Mouse (Mus musculus): ENCODE data around the gene Rpgrip1l. TPM values are rescaled to one million over a fixed set of nuclear protein-coding genes. Genes with fewer than 3 reads are reported as not detected.

Rpgrip1l gene
- total RNA-seq, 2 experiments from 2014 or later = 5.5 to 7.0 TPM

DNA sequence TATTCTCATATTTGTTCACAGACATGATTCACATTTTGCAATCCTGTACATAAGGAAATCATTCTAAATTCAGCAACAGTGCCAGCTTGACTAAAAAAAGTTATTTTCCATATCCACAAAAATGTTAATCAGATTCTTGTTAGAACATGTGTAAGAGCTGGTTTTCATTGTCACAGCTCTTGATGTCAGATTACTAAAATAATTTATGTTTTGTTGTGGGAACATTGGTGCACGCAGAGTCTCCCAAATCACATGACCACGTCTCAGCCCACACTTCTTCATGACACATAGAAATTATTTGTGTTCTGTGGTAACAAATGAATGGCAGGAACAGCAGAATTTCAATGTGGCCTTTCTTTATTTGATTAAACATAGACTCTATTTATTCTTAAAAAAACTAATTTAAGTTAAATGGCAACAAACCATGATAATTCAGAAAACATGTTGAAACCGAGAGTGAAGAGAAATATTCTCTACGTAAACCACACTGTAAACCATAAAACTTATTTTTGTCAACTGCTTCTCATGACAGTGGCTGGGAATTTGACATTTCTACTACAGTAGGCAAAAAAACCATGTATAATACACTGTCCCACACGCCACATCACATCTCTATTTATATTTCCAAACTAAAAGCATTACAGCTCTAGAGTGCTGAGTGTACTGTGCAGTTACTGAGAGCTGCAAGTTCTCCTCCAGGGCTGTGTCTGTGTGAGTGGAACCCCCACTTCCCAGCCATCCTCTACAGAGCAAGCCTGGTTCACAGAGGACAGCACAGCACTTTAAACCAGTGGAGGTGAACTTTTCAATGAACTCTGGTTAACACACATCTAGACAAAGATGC, 95.8 kb downstream of the Rpgrip1l start:
- DNase-seq (ENCODE audit: low spot score in 2 of 2) = no peak

DNA sequence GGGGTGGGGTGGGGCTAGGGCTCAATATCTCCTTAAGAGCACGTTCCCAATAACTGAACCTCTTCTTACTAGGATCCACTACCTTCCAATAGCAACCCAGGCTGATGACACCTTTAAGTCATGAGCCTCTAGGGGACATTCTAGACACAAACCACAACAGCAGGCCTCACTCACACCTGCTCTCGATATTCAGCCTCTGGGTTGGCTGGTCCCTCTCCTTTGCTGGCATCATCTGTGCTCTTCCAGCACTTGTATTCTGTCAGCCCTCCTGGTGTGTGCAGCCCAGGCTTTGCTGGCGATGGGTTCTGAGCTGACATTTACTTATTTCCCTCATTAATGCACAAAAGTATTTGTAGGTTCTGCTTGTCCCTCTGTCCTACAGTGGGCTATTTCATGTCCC, 98.8 kb downstream of the Rpgrip1l start:
- no peak for DNase-seq (ENCODE audit: low spot score in 2 of 2)

- DNase-seq (ENCODE audit: low spot score in 2 of 2) = no peak
Measured at GRCm38 (mm10) chr8:91212948-91213347, 100.1 kb downstream of the Rpgrip1l start.

DNA sequence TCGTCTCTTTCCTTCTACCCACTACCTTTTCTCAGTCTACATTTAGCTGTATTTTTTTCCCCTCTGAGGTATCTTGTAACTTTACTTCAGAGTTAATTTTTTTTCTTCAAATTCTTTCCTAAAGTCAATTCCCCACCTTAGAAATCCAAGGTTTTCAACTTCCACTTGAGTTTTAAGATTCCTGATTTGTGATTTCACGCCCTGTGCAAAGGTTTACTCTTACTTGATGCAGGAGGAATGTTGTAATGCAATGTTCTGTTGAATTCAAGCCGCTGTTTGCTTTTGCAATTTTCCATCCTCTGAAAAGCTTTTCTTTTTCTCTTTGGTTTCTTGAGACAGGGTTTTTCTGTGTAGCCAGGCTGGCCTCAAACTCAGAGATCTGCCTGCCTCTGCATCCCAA, 103.4 kb downstream of the Rpgrip1l start:
- DNase-seq (ENCODE audit: low spot score in 2 of 2) = no peak

- DNase-seq (ENCODE audit: low spot score in 2 of 2) = no peak
Measured at GRCm38 (mm10) chr8:91207676-91208075, 105.4 kb downstream of the Rpgrip1l start.

- no peak for DNase-seq (ENCODE audit: low spot score in 2 of 2)
Measured at GRCm38 (mm10) chr8:91205897-91206296, 107.2 kb downstream of the Rpgrip1l start.

DNA sequence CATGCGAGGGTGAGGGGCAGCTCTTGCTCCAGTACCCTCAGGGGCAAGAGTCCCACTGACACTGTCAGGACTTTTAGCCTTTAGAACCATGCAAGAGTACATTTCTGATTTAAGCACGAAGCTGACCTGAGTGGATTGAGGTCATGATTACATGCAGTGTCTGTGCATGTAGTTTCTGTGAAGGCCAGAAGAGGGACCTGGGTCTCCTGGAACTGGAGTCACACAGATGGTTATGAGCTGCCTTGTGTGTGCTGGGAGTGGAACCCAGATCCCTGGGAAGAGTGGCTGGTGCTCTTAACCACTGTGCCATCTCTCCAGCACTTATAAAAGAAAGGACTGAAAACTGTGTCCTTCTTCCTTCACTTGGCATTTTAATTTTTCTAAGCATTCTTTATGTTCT, 111.9 kb downstream of the Rpgrip1l start:
- DNase-seq (ENCODE audit: low spot score in 2 of 2) = no peak

DNA sequence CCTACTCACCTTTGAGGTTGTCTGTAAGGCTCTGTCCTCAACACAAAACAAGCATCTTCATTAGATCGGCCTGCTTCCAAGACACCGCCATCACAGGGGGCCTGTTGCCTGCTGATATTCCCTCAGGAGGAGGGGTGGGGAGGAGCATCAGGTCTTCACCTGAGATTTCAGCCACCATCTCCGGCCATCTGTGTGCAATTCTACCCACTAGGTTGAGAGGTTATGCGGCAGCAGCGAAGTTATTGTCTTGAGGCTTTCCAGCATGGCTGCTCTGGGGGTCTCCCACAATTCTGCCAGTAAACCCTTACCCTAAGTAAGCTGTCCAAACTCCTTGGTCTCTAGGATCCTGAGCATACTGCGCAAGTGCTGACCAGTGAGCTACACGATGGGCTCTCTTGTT, 113.2 kb downstream of the Rpgrip1l start, which contains the start of gene Aktip:
Gene Aktip (minus strand): TSS at position 101 of the 400 bp plus-strand sequence.
- no peak for DNase-seq (ENCODE audit: low spot score in 2 of 2)

DNA sequence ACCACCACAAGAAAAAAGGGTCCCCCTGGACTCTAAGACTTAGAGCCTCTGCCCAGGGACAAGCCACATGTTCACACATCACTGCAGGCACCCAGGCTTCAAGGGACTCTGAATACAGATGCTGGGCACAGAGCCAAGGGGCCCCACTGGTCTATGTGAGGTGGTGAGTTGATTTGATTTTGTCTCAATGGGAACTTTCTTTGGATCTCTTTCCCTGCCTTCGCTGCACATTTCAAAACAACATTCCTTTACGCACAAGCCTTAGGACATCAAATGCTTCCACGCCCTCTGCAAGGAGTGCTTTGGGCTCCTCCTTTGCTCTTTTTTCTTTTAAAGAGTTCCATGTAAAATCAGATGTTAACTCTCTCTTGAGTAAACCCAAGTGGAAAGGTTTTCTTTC, 115.0 kb downstream of the Rpgrip1l start:
- DNase-seq (ENCODE audit: low spot score in 2 of 2) = no peak

GRCm38 (mm10) chr8:91197233-91197632, 115.8 kb downstream of the Rpgrip1l start:
- DNase-seq (ENCODE audit: low spot score in 2 of 2) = no peak

- no peak for DNase-seq (ENCODE audit: low spot score in 2 of 2)
Measured at GRCm38 (mm10) chr8:91196661-91197060, 116.4 kb downstream of the Rpgrip1l start.

DNA sequence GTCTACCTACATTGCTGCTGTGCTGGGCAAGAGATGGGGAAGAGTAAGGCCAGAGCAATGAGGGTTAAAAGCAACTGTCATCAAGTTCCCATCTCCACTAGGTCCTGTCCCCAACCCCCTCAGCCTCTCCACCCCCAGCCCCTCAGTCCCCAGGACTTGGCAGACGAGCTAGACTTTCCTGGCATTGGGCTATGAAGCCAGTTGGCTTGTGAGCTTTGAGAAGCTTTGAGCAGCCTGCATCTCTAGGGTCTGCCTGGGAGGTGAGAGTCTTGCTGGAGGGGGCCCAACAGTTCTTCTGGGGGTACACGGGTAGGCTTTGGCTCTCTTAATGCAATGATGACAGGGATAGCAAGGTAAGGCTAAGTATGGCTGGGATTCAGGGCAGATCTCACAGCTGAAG, 119.0 kb downstream of the Rpgrip1l start:
- no peak for DNase-seq (ENCODE audit: low spot score in 2 of 2)

- no peak for DNase-seq (ENCODE audit: low spot score in 2 of 2)
Measured at GRCm38 (mm10) chr8:91192941-91193340, 120.1 kb downstream of the Rpgrip1l start.

DNA sequence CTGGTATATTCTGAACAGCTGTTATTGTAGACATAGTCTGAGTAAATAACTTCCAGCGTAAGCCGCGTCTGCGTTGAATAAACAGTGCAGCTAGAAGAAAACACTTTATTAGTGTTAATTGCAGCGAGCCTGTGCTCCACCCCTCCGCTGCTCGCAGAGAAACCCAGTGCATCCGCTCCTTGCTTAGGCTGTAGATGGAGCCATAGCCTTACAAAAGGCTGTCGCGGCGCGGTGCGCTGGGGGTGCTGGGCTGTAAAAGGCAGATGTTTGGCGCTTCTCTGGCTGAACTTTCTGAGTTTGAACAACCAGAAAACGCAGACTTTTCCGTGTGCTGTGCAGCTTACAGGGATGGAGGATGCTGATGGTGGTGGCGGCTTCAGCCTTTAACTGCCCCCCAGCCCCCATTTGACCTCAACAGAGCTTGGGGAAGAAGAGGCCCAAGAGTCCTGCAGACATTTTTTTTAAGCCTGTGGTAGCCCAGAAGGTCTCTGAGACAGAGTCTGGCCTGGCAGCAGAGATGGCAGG, 122.2 kb downstream of the Rpgrip1l start:
- DNase-seq (ENCODE audit: low spot score in 2 of 2) = peak; percentile 23 to 39

DNA sequence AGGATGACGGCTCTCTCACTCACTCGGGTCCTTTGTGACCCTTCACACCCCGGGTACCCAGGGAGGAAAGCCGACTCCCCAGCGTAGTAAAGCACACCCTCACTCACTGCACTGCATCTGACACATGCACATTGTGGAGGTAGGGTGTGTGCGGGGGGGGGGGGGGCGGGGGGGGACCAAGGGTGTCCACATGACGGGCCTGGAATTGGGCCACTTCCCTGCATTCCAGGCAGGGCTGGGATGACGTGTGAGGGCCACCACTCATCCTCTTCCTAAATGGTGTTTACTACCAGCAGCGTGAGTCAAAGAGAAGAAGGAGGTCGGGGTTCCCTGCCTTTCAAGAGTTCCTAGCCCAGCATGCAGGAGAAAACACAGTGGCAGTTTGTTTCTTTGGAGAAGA, 124.9 kb downstream of the Rpgrip1l start:
- DNase-seq (ENCODE audit: low spot score in 2 of 2) = no peak

DNA sequence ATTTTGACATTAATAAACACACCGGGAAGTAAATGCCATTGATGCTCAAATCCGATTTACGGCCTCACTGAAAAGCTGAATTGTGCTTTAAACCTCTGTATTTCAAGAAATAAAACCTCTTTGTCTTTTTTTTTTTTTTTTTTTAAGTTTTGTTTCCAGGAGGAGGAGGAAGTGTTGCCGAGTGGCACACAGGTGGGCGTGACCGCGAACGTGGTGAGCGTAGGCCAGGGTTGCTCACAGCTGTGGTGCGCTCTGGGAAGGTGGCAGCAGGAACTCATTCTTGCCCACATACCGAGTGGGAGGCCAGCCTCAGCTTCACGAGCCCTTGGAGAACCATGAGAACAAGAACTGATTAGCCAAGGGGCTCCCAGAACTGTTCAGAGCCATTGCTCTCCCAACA, 126.7 kb downstream of the Rpgrip1l start:
- no peak for DNase-seq (ENCODE audit: low spot score in 2 of 2)

- DNase-seq (ENCODE audit: low spot score in 2 of 2) = no peak
Measured at GRCm38 (mm10) chr8:91177708-91178107, 135.4 kb downstream of the Rpgrip1l start.

GRCm38 (mm10) chr8:91176176-91176575, 136.9 kb downstream of the Rpgrip1l start:
- no peak for DNase-seq (ENCODE audit: low spot score in 2 of 2)

- DNase-seq (ENCODE audit: low spot score in 2 of 2) = no peak
Measured at GRCm38 (mm10) chr8:91171605-91172004, 141.5 kb downstream of the Rpgrip1l start.

GRCm38 (mm10) chr8:91170914-91171313, 142.1 kb downstream of the Rpgrip1l start:
- no peak for DNase-seq (ENCODE audit: low spot score in 2 of 2)

DNA sequence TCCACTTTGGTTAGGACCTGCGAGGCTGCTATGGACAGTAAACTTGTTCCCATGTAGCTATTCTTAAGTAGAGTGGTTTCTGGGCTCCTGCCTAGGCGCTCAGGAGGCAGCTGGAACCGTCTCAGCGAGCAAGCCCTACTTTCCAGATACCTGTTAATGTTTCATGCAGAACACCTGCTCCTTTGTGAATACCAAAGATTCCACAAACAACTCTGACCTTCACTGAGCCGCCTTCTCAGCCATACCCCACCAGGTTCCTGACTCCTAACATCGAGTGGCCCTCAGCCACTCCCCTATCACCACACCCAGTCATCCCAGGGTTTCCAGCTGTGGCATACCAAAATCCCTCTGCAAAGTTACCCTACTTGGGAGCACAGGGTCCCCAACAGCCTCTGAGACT, 142.9 kb downstream of the Rpgrip1l start:
- no peak for DNase-seq (ENCODE audit: low spot score in 2 of 2)
